Mouse (Mus musculus): ENCODE measurements at regions not wholly inside any gene's neighbourhood (a gene's known extent, or its start where the extent isn't known, plus 50 kb on each side); places are given as distances from the start of the nearest gene placed in this dataset.
A peak's percentile ranks its signal among the peaks of the same experiment; 100 is the strongest.

- intact Hi-C loops (cut with DNase I), result no loop called here
- peak; percentile 2 to 11 for DNase-seq
Measured at GRCm38 (mm10) chr13:72023666-72024065, 60.1 kb upstream of the Irx1 start.

GRCm38 (mm10) chr13:72043930-72044470 is 80.5 kb upstream of the Irx1 start:
- intact Hi-C loops (cut with DNase I), result no loop called here
- DNase-seq, result no peak

- DNase-seq, result no peak
- intact Hi-C loops (cut with DNase I), result no loop called here
Measured at GRCm38 (mm10) chr13:72056469-72056868, 92.9 kb upstream of the Irx1 start.

- no peak for DNase-seq
- intact Hi-C loops (cut with DNase I), result no loop called here
Measured at GRCm38 (mm10) chr13:72061659-72062058, 98.1 kb upstream of the Irx1 start.

GRCm38 (mm10) chr13:72063278-72063761 is 99.8 kb upstream of the Irx1 start:
- intact Hi-C loops (cut with DNase I), result no loop called here
- DNase-seq, result no peak

- intact Hi-C loops (cut with DNase I), result no loop called here
- DNase-seq, result no peak
Measured at GRCm38 (mm10) chr13:72096585-72096984, 133.1 kb upstream of the Irx1 start.

- intact Hi-C loops (cut with DNase I), result no loop called here
- DNase-seq, result no peak
Measured at GRCm38 (mm10) chr13:72097268-72097667, 133.7 kb upstream of the Irx1 start.

- DNase-seq, result no peak
- intact Hi-C loops (cut with DNase I), result no loop called here
Measured at GRCm38 (mm10) chr13:72097811-72098210, 134.3 kb upstream of the Irx1 start.

GRCm38 (mm10) chr13:72100741-72101140 is 137.2 kb upstream of the Irx1 start:
- intact Hi-C loops (cut with DNase I), result no loop called here
- DNase-seq, result no peak

GRCm38 (mm10) chr13:72108666-72109065 is 145.1 kb upstream of the Irx1 start:
- DNase-seq, result no peak
- intact Hi-C loops (cut with DNase I), result no loop called here

GRCm38 (mm10) chr13:72113942-72114341 is 150.4 kb upstream of the Irx1 start:
- DNase-seq, result no peak
- intact Hi-C loops (cut with DNase I), result no loop called here

GRCm38 (mm10) chr13:72114776-72115663 is 151.5 kb upstream of the Irx1 start:
- intact Hi-C loops (cut with DNase I), result no loop called here
- no peak for DNase-seq

GRCm38 (mm10) chr13:72120467-72120866 is 156.9 kb upstream of the Irx1 start:
- intact Hi-C loops (cut with DNase I), result no loop called here
- no peak for DNase-seq

- intact Hi-C loops (cut with DNase I), result no loop called here
Measured at GRCm38 (mm10) chr13:72120911-72121553, 157.5 kb upstream of the Irx1 start.

GRCm38 (mm10) chr13:72121554-72122229 is 158.2 kb upstream of the Irx1 start:
- intact Hi-C loops (cut with DNase I), result no loop called here
- DNase-seq, result no peak

More at GRCm38 (mm10) chr13:72120911-72121553, 157.5 kb upstream of the Irx1 start:
- no peak for DNase-seq

- intact Hi-C loops (cut with DNase I), result no loop called here
- DNase-seq, result no peak
Measured at GRCm38 (mm10) chr13:72122230-72122627, 158.7 kb upstream of the Irx1 start.

- no peak for DNase-seq
- intact Hi-C loops (cut with DNase I), result no loop called here
Measured at GRCm38 (mm10) chr13:72128306-72128705, 164.8 kb upstream of the Irx1 start.

GRCm38 (mm10) chr13:72131341-72131740 is 167.8 kb upstream of the Irx1 start:
- intact Hi-C loops (cut with DNase I), result no loop called here
- no peak for DNase-seq

- intact Hi-C loops (cut with DNase I), result no loop called here
- peak in 1 of 2 experiments; percentile 4 for DNase-seq
Measured at GRCm38 (mm10) chr13:72134101-72134768, 170.7 kb upstream of the Irx1 start.

GRCm38 (mm10) chr13:72166225-72166624 is 202.7 kb upstream of the Irx1 start:
- intact Hi-C loops (cut with DNase I), result no loop called here
- no peak for DNase-seq
